Mouse (Mus musculus): ENCODE results near the gene Phf21b. TPM values are rescaled to one million over a fixed set of nuclear protein-coding genes. Genes with fewer than 3 reads are reported as not detected.
"Not testable (repeated sequence)": the region's sequence is repeated elsewhere in the genome, so short reads cannot be mapped to it uniquely, and the experiment has no call there.

Gene Phf21b
- 3.6 and 4.7 TPM in 2 replicates for polyA plus RNA-seq (2012; rRNA removed)

DNA sequence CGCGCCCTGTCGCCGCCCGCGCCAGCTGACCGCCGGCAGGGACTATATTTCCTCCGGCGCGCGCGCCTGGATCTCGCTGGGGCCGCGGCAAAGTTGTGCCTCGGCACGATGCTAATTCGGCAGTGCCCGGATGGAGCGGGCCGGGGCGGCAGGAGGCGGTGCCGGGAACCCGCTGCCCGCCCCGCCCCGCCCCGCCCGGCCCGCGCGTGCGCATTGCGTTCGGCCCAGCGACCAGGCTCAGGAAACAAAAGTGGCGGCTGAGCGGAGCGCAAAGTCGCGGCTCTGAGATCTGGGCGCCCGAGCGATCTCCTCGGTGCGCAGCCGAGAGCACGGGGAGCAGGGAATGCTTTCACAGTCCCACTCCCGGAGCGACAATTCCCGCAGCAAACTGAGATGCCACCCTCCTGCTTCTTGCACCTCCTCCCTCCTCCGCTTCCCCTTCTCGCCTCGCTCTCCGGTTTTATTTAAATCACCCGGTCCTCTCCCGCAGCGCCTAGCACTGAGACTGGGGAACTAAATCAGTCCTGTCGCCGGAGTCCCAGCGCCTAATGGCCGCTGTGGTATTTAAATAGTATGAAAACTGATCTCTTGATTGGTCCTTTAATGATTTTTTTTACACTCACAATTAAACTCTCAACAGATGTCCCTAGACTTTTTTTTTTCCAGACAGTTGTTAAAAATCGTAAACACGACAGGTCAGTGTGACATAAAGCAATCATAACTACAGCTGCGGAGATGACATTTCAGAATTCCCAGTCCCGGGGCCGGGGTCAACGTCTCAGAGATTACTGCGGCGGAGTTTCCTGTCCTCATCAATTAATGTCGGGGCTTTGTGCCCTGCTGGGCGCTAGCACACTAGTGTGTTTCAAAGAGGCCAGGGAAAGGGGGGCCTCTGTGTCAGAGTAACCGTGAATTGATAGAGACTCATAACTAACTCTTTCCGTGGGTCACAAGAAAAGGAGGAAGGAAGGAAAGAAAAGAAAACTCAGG, at the start of gene Phf21b:
Gene Phf21b (minus strand): TSS at position 44 of the 990 bp plus-strand sequence.
- DNase-seq = peak; percentile 92
- 1% methylated on average over 76 of the region's 76 CpGs for WGBS

DNA sequence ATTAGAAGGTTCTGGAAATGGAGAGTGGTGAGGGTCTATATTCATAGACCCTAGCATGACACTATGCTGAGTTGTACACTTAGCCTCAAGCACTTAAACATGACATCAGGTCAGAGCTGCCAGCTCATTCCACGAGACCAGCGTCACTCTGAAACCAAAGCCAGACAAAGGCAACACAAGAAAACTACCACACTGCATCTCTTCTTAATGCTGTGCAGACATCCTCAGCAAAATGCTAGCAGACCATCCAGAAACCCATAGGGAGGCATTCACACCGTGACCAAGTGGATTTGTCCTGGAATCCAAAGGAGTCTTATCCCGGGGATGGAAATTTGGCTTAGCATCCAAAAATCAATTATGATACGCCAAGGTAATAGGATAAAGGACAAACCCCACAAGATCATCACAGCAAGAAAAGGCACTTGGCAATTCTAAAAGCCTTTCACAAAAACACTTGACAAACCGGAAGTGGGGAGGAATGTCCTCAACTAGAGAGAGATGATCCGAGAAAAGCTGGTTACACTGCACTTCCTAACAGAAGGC, 48.1 kb upstream of the Phf21b start:
- H3K27ac ChIP-seq (ENCODE audit: insufficient read depth, low read depth, low read length) = no peak overlapping the region
- H3K4me3 ChIP-seq (ENCODE audit: insufficient read depth, low read depth, low read length) = no peak overlapping the region
- TF ChIP-seq POLR2A (IDR thresholded peaks at IDR 0.05; ENCODE audit: low read depth, low read length) = no peak
- no peak for TF ChIP-seq CTCF (conservative IDR thresholded peaks at IDR 0.05; ENCODE audit: insufficient read depth, insufficient read length, low read depth, low read length)
- no peak for DNase-seq
- no peaks in the 10 kb centered on the region for H3K36me3 ChIP-seq (ENCODE audit: control insufficient read depth, insufficient read depth, low read length)
- H3K4me1 ChIP-seq (ENCODE audit: control insufficient read depth, insufficient read depth, low read length) = no peaks in the 10 kb centered on the region
- WGBS = 72% methylated on average over 7 of the region's 7 CpGs
- no peaks in the 10 kb centered on the region for H3K27me3 ChIP-seq (replicated peaks; ENCODE audit: control insufficient read depth, insufficient read depth, low read length)

More for the DNA sequence above, at the start of gene Phf21b:
- Histone ChIP-seq H3K27me3 (replicated peaks; ENCODE audit: control insufficient read depth, insufficient read depth, low read length) (no peaks in the 10 kb centered on the region), H3K36me3 (ENCODE audit: control insufficient read depth, insufficient read depth, low read length) (no peaks in the 10 kb centered on the region), H3K4me3 (ENCODE audit: insufficient read depth, low read depth, low read length) (peak within 1 kb of the TSS; percentile 60), H3K4me1 (ENCODE audit: control insufficient read depth, insufficient read depth, low read length) (no peaks in the 10 kb centered on the region), H3K27ac (ENCODE audit: insufficient read depth, low read depth, low read length) (peak within 1 kb of the TSS; percentile 71)
- TF ChIP-seq POLR2A (IDR thresholded peaks at IDR 0.05; ENCODE audit: low read depth, low read length) = peak; percentile 9
- no peak for TF ChIP-seq CTCF (conservative IDR thresholded peaks at IDR 0.05; ENCODE audit: insufficient read depth, insufficient read length, low read depth, low read length)

DNA sequence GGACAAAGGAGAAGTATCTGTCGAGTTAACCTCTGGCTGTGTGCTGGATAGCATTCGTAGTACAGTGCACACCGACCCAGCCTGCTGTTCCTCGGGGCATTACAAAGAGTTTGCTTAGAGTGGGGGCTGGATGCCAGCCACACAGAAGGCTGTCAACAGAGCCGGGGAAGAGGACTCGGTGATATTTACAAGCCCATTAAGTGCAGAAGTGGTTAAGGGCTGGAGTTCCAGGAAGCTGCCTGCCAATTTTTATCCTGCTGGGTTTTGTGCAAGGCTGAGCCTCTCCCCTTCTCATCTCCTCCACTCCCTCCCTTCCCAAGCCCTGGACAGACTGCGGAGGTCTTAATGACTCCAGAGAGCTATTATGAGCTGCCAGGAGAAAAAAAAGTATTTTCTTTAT, 42.2 kb upstream of the Phf21b start:
- TF ChIP-seq CTCF (conservative IDR thresholded peaks at IDR 0.05; ENCODE audit: insufficient read depth, insufficient read length, low read depth, low read length) (no peak), POLR2A (IDR thresholded peaks at IDR 0.05; ENCODE audit: low read depth, low read length) (no peak)
- no peaks in the 10 kb centered on the region for H3K27me3 ChIP-seq (replicated peaks; ENCODE audit: control insufficient read depth, insufficient read depth, low read length)
- no peaks in the 10 kb centered on the region for H3K4me1 ChIP-seq (ENCODE audit: control insufficient read depth, insufficient read depth, low read length)
- no peaks in the 10 kb centered on the region for H3K36me3 ChIP-seq (ENCODE audit: control insufficient read depth, insufficient read depth, low read length)
- no peak overlapping the region for H3K27ac ChIP-seq (ENCODE audit: insufficient read depth, low read depth, low read length)
- 21% methylated on average over 7 of the region's 7 CpGs for WGBS
- no peak overlapping the region for H3K4me3 ChIP-seq (ENCODE audit: insufficient read depth, low read depth, low read length)
- no peak for DNase-seq

DNA sequence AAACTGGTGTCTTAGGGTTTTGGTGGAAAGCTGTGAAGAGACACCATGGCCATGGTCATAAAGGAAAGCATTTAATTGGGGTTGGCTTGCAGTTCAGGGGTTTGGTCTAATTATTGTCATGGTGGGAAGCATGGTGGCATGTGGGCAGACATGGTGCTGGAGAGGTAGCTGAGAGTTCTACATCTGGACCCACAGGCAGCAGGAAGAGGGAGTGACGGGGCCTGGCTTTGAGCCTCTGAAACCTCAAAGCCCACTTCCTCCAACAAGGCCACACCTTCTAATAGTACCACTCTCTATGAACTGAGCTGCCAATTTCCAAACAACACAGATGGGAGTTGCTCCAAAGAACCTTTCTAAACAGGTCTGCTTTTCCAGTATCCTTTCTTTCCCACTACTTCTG, 40.8 kb upstream of the Phf21b start:
- no peak overlapping the region for H3K4me3 ChIP-seq (ENCODE audit: insufficient read depth, low read depth, low read length)
- no peak overlapping the region for H3K27ac ChIP-seq (ENCODE audit: insufficient read depth, low read depth, low read length)
- TF ChIP-seq POLR2A (IDR thresholded peaks at IDR 0.05; ENCODE audit: low read depth, low read length) = no peak
- TF ChIP-seq CTCF (conservative IDR thresholded peaks at IDR 0.05; ENCODE audit: insufficient read depth, insufficient read length, low read depth, low read length) = no peak
- no peaks in the 10 kb centered on the region for H3K36me3 ChIP-seq (ENCODE audit: control insufficient read depth, insufficient read depth, low read length)
- no peak for DNase-seq
- 72% methylated on average over 1 of the region's 1 CpGs for WGBS
- no peaks in the 10 kb centered on the region for H3K4me1 ChIP-seq (ENCODE audit: control insufficient read depth, insufficient read depth, low read length)
- H3K27me3 ChIP-seq (replicated peaks; ENCODE audit: control insufficient read depth, insufficient read depth, low read length) = no peaks in the 10 kb centered on the region

DNA sequence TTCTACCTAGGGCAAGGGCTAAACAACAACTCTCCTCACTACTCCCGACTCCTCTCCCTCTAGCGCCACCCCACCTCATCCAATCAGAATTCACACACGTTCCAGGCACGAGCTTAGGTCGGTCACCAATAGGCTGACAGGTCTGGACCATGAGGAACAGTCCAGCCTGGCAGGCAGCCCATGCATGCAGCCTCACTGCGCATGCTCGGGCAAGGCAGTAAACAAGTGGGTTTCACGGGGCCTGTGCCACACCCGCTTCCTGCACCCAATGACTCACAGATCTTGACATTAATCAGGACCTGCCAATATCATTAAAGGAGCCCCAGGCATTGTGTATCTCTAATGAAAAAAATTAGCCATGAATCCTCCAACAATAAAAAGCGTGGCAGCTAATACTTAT, 40.4 kb upstream of the Phf21b start:
- not testable (repeated sequence) for H3K27ac ChIP-seq (ENCODE audit: insufficient read depth, low read depth, low read length); H3K4me3 ChIP-seq (ENCODE audit: insufficient read depth, low read depth, low read length); H3K27me3 ChIP-seq (replicated peaks; ENCODE audit: control insufficient read depth, insufficient read depth, low read length); H3K4me1 ChIP-seq (ENCODE audit: control insufficient read depth, insufficient read depth, low read length); H3K36me3 ChIP-seq (ENCODE audit: control insufficient read depth, insufficient read depth, low read length)
- peak; percentile 11 for DNase-seq
- WGBS = 53% methylated on average over 10 of the region's 10 CpGs

DNA sequence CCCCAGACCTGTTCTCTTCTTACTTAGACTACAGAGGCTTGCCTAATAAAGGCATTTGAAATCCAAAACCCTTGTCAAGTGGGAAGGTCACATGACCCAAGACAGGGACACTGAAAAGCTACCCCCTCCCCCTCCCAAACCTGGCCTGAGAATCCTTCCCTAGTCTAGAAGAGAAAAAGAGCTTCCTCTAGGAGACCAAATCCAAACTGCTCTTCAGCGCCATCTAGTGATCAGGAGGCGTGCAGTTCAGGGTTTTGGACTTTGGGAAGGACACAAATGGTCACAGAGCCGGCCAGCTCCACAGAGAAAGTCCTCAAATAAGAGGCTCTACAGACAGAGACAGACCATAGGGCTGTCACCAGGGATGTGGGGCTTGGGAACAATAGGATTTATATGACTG, 35.8 kb upstream of the Phf21b start:
- Histone ChIP-seq H3K27me3 (replicated peaks; ENCODE audit: control insufficient read depth, insufficient read depth, low read length) (no peaks in the 10 kb centered on the region), H3K27ac (ENCODE audit: insufficient read depth, low read depth, low read length) (no peak overlapping the region), H3K4me3 (ENCODE audit: insufficient read depth, low read depth, low read length) (no peak overlapping the region), H3K4me1 (ENCODE audit: control insufficient read depth, insufficient read depth, low read length) (no peaks in the 10 kb centered on the region), H3K36me3 (ENCODE audit: control insufficient read depth, insufficient read depth, low read length) (no peaks in the 10 kb centered on the region)
- TF ChIP-seq CTCF (conservative IDR thresholded peaks at IDR 0.05; ENCODE audit: insufficient read depth, insufficient read length, low read depth, low read length) (peak; percentile 91), POLR2A (IDR thresholded peaks at IDR 0.05; ENCODE audit: low read depth, low read length) (no peak)
- DNase-seq = peak; percentile 71
- 2% methylated on average over 3 of the region's 3 CpGs for WGBS

DNA sequence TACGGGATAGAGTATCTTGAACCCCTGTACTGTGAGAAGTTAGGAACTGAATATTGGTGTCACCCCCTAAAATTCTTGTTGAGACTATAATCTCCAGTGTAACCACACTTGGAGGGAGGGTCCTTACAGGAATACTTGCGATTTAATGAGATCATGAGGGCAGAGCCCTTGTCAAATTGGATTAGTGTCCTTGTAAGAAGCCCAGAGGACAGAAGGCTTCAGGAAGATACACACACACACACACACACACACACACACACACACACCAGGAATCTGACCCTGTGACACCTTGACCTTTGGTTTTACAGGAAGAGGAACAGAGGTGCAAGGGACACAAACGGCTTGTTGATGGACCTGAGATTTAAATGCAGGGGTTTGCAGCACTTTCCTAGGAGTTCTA, 35.4 kb upstream of the Phf21b start:
- Histone ChIP-seq H3K27ac (ENCODE audit: insufficient read depth, low read depth, low read length) (no peak overlapping the region), H3K4me1 (ENCODE audit: control insufficient read depth, insufficient read depth, low read length) (no peaks in the 10 kb centered on the region), H3K27me3 (replicated peaks; ENCODE audit: control insufficient read depth, insufficient read depth, low read length) (no peaks in the 10 kb centered on the region), H3K4me3 (ENCODE audit: insufficient read depth, low read depth, low read length) (no peak overlapping the region), H3K36me3 (ENCODE audit: control insufficient read depth, insufficient read depth, low read length) (no peaks in the 10 kb centered on the region)
- no peak for TF ChIP-seq POLR2A (IDR thresholded peaks at IDR 0.05; ENCODE audit: low read depth, low read length)
- WGBS = 45% methylated on average over 3 of the region's 3 CpGs
- no peak for DNase-seq

Measured in kidney, adult 2 months (tissue).